Mouse (Mus musculus) retina, postnatal 1 day (tissue): Measurements from ENCODE around the gene Hps5.
"Not testable (repeated sequence)": the region's sequence is repeated elsewhere in the genome, so short reads cannot be mapped to it uniquely, and the experiment has no call there.

Source experiments
- DNase-seq: peaks from one replicate; pipeline ENCODE4 v3.0.0-alpha.2; 2012

The Hps5 gene

DNA sequence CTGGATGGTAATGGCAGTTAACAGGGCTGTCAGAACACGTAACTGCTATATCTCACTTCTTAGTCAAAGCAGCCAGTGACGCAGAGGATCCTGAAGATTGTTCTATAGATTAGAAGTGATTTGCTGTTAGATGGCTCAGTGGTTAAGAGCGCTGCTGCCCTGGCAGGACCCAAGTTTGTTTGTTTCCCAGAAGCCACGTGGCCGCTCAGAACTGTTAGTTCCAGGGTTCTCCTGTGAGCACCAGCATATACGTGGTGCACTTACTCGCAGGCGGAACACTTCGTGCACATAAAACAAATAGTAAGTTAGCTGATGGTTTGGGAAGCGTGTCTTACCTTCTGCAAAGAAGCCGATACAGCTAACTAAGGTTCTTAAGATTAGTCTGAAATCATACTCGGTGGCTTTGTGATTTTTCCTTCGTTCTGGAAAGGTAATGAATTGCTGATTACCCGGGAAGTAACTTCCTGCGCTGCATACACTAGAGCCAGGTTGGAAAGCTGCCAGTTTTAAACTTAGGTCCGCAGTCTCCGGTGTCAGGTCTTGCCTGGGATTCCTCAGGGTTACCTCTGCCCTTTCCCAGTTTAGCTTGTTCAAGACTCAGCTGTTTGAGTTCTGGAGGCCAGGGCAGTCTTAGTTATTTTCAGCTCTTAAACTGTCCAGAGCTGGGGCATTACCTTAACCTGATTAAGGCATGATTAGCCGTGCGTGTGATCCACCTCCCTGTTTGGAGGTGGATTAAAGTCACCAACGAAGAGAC lies 31.4 kb upstream of the Hps5 start:
- DNase-seq = peak; percentile 59

DNA sequence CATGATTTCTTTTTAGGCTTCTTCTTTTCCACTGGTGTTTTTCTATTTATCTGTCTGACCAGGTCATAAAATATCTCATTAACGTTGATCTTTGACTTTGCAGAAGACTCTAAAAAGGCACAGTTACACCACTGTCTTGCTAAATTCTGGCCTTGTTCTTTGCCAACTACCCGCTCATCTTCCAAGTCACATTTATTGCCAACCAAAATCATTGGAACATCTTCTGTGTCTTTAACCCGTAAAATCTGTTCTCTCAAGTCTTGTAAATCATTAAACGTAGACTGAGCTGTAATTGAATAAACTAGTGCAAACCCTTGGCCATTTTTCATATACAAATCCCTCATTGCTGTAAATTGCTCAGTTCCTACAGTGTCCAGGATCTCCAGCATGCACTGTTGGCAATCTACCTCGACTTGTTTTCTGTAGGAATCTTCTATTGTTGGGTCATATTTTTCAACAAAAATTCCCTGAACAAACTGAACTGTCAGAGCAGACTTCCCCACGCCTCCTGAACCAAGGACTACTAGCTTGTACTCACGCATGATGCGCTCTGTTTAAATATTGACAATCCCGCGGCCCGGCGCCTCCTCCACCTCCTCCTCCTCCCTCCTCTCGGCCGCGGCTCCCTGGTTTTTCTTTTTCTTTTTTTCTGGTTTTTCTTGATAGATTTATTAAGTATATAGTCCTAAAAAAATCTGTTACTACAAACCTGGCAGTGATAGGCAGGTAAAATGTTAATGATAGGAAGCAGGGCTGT lies 25.2 kb upstream of the Hps5 start:
- not testable (repeated sequence) for DNase-seq

DNA sequence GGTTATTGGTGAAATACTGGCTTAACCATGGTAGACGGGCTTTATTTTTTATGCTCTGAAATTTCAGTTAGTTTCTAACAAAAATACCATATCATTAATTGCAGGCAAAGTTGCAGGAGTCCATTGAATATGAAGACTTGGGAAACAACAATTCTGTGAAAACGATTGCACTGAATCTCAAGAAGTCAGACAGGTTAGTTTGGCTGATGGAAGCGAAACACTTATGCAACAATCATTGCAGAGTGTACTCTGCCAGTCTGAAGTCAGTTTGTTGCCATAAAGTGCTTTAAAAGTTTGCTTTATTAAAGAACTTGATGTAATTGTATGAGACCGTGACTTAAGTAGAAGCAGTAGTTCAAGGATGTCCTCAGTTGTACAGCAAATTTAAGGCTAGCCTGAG lies 18.1 kb upstream of the Hps5 start:
- DNase-seq = no peak

DNA sequence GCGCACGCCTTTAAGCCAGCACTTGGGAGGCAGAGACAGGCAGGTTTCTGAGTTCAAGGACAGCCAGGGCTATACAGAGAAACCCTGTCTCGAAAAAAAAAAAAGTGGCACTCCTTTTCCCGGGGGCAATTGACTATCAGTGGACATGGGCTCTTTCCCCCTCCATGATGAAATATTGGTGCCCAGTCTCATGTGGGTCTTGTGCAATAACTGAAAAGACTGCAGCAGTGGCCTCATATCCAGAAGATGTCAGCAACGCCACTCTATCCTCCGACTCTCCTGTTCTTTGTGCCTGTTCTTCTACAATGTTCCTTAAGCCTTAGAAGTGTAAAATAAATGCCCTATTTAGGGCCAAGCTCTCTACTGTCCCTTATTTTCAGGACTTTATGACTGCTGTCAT lies 14.5 kb upstream of the Hps5 start:
- no peak for DNase-seq

- no peak for DNase-seq
These were observed 915 bp upstream of the Hps5 start for GRCm38 (mm10) chr7:46796779-46797178.

GRCm38 (mm10) chr7:46796206-46796679 lies 379 bp upstream of the Hps5 start:
- no peak for DNase-seq

GRCm38 (mm10) chr7:46793871-46794270 lies 2.0 kb downstream of the Hps5 start:
- DNase-seq = no peak

- DNase-seq = no peak
These were observed 6.6 kb downstream of the Hps5 start for GRCm38 (mm10) chr7:46789177-46789849.

- peak; percentile 70 for DNase-seq
These were observed 25.2 kb downstream of the Hps5 start for GRCm38 (mm10) chr7:46770706-46771105.

DNA sequence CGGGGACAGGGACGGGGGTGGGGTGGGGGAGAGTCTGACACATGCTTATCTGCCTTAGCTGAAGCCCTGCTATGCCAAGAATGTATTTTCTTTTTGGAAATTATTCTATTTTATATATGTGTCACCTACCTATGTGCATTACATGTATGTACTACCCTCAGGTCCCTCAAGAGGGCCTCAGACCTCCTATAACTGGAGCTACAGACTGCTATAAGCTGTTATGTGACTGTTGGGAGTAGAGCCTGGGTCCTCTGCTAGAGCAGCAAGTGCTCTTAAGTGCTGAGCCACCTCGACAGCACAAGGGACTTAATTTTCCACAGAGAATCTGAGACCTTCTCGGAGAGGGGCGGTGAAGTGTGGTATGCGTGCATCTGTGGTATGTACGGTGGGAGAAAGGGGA lies 27.4 kb downstream of the Hps5 start:
- DNase-seq = no peak

GRCm38 (mm10) chr7:46767371-46767770 lies 28.5 kb downstream of the Hps5 start:
- DNase-seq = no peak

DNA sequence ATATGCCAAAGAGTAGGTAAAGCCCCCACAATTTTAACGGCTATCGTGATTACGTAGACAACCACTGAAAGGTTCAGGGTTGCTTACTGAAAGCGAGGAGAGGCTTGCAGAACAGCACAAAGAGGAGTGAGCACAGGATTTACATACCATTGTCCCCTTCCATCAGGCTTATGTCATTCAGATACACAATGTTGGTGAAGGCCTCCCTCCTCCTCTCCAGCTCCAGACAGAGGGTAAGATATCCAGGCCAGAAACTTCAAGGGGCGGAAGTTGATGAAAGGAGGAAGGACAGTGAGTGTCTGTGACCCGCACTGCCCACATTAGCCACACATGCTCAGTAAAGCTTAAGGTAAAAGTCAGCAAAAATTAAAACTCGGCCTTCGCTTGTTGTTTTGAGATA lies 31.2 kb downstream of the Hps5 start:
- no peak for DNase-seq

GRCm38 (mm10) chr7:46762601-46763000 lies 33.3 kb downstream of the Hps5 start:
- DNase-seq = no peak

DNA sequence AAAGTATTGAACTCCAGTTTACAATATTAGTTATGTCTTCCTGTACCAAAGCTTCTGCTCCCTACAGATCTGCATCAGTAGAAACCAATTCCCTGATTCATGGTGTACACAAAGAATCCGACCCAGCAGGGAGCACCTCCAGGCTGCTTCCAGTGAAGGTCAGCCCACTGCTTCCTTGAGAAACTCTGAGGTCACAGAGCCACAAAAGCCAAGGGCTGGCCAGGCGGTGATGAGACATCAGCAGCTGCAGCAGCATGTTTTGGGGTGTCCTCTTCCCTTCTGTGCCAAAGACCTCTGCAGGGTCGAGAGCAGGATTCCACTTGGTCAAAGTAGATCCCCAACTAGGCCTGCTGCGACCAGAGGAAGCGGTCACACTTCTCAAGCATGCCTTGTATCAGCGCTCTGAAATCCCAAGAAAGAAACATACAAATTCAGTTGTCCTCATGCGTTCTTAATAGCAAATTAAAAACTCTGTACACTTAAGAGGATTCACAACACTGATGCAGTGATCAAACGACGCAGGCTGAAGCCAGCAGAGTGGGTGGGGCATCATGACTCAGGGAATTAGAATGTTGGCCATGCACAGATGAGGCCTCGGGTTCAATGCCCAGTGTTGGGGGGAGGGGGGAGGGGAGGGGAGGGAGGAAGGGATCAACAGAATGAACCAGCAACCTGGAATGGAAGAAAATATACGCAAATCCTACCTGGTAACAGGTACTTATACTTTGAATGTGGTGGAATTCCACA lies 34.6 kb downstream of the Hps5 start:
- DNase-seq = no peak

GRCm38 (mm10) chr7:46751490-46751889 lies 44.4 kb downstream of the Hps5 start, which contains the start of gene Saa2:
Saa2 (plus strand) TSS chr7:46751790.
- DNase-seq = no peak

GRCm38 (mm10) chr7:46748459-46748858 lies 47.4 kb downstream of the Hps5 start:
- DNase-seq = no peak

DNA sequence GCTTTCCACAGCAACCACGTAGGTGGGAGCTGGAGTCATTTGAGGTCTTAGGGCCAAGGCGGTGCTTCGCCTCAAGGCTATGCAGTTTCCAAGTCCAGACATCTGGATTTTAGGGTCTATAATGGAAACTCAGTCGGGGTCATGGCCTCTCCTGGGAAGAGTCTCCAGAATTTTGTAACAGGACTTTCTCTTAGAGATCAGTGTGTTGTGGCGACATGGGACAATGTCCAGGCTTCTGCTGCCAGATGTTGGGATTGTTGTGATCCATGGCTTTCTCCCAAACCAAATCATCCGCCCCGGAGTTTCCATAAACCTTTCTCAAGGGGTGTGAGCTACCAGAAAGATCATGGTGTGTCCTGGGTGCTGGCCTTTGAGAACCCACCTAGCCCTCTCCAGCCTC lies 49.5 kb downstream of the Hps5 start:
- DNase-seq = no peak

DNA sequence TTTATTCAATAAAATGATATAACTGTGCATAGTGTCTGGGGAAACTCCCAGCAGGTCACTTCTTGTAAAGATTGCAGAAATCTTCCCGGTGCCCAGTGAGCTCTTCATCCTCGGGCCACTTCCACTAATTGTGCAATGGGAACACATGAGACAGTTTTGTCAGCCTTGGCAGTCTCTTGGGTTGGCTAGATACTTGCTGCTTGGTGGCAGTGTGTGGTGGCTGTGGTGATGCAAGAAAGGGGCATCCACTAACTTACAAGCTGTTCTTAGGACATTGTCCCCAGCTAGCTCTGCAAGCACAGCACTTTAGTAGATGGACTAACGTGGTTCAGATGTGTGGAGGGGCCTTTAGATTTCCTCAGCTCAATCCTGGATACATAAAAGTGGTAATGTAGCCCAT lies 50.0 kb downstream of the Hps5 start:
- no peak for DNase-seq

DNA sequence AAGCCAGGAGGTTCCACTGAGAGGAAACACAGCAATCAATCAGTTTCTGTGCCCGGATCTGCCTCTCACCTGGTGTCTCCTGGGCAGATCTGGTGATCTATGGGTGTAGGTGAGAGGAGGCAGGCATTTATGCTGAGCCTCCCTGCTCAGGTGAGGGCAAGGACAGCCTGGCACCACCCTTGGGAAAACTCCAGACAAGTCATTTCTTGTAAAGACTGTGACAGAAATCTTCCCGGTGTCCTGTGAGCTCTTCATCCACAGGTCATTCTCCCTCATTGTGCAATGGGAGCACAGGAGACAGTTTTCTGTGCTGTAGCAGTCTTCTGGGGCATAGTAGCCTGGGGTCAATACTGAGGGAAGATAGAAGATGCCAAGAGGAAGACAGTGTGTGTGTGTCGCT lies 53.0 kb downstream of the Hps5 start, which contains the start of gene Saa1:
Saa1 (minus strand) TSS at position 101 of the 400 bp plus-strand sequence.
- DNase-seq = not testable (repeated sequence)

GRCm38 (mm10) chr7:46740041-46740440 lies 55.8 kb downstream of the Hps5 start:
- not testable (repeated sequence) for DNase-seq

GRCm38 (mm10) chr7:46738561-46739460 lies 57.1 kb downstream of the Hps5 start:
- DNase-seq = no peak

- DNase-seq = no peak
These were observed 60.9 kb downstream of the Hps5 start for GRCm38 (mm10) chr7:46734983-46735382.
